Mouse (Mus musculus) megakaryocyte, adult 5-6 weeks (primary cell): Measurements from ENCODE around the gene Dmc1. TPM values are rescaled to one million over a fixed set of nuclear protein-coding genes. Genes with fewer than 3 reads are reported as not detected.

ENCODE experiments used
- ATAC-seq: 2 replicates; pipeline ENCODE4 v1.8.0; 2016; ENCODE audit warnings: mild to moderate bottlenecking, inconsistent platforms; ENCODE audit not compliant: poor library complexity, severe bottlenecking
- total RNA-seq, 2 experiments: library from RNA; stranded (forward) in 1 of 2; stranded (reverse) in 1 of 2; fragments of 153-499, 151-499 nt in 1 of 2; fragments of 221-1000, 200-1000 nt in 1 of 2; gene quantifications; 2 replicates each; pipeline versions ENCODE4 v1.2.3 to v1.2.4; 2015 to 2017

The Dmc1 gene
- total RNA-seq, 2 experiments from 2014 or later: 5.3 to 7.0 TPM

- ATAC-seq: no peak
Measured at GRCm38 (mm10) chr15:79575543-79576222, 29.2 kb downstream of the Dmc1 start.

GRCm38 (mm10) chr15:79562417-79562816 is 42.5 kb downstream of the Dmc1 start:
- ATAC-seq: no peak

DNA sequence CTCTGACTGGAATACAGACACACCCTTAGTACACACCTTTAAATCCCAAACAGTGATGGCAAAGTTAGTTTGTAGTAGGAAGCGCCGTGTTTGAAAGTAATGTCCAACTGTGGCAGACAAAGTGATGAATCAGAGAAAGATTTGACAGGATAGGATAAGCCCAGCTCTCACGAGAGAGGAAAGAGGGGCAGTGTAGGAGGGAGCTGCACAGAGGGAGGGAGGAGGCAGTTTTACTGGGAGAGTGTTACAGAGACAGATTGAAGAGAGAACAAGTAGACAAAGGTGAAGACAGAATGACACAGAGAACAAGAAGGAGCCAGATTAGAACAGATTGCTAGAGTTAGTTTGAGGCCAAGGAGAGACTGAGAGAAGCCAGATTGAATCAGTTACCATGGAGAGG is 45.3 kb downstream of the Dmc1 start:
- no peak for ATAC-seq

- no peak for ATAC-seq
Measured at GRCm38 (mm10) chr15:79552566-79552965, 52.3 kb downstream of the Dmc1 start.

DNA sequence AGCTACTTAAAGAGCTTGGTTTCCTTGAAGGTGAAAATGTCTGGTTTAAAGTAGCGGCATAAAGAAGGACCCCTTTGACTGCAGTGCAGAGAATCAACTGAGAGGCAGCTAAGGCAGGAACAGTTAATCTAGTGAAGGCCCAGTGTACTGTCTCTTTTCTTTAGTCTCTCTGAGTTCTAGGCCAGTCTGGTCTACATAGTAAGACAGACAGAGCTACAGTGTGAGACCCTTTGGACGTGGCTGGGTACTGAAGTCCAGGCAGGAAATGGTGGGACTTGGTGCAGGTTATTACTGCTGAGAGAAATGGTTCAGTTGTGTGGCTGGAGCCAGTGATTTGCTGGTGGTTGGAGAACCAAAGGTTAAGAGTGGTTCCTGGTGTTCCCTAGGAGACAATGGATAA is 56.7 kb downstream of the Dmc1 start:
- ATAC-seq: no peak

GRCm38 (mm10) chr15:79547289-79547820 is 57.6 kb downstream of the Dmc1 start:
- ATAC-seq: no peak

DNA sequence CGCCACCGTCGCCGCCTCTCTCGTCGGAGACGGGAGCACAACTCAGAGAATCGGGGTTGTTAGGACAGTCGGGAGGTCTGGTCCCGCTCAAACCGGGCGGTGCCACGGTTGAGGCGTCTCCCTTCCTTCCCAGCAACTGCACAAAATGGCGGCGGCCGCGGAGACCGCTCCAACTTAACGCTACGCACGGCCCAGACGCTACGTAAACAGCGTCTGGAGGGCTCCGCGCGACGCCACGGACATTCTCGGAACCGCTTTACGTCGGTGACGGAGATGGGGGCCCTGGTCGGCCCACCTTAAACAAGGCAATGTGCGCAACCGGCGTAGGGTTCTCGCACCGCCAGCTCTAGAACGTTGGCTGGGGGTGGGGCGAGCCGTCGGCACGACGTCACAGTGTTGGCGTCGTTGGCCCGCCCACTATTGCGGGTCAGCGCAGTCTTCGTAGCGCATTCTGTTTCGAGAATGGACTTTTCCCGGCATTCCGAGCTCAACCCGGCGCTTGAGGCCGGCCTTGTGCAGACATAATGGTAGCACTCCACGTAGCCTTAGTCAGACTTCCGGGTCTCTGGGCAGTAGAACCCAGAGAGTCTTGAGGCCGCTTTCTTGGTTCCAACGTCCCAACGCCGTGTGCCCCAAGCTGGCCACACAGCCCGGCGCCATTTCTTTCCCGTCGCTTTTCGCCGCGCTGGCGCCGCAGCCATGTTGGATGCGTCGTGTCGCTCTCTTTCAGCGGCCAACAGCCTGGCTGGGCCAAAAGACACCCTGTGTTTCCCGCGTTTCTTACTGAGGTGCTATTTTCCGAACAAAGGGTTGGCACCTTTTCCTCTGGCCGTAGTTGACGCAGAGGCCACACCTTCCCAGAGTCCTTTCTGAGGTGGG is 58.3 kb downstream of the Dmc1 start, which contains the start of gene Ddx17:
Ddx17 (minus strand) TSS at position 332 of the 879 bp plus-strand sequence.
- peak; percentile 97 for ATAC-seq

- peak; percentile 27; the same call in 1 of the 2 replicates for ATAC-seq
Measured at GRCm38 (mm10) chr15:79545921-79546399, 58.9 kb downstream of the Dmc1 start.

- ATAC-seq: no peak
Measured at GRCm38 (mm10) chr15:79545496-79545895, 59.4 kb downstream of the Dmc1 start.

DNA sequence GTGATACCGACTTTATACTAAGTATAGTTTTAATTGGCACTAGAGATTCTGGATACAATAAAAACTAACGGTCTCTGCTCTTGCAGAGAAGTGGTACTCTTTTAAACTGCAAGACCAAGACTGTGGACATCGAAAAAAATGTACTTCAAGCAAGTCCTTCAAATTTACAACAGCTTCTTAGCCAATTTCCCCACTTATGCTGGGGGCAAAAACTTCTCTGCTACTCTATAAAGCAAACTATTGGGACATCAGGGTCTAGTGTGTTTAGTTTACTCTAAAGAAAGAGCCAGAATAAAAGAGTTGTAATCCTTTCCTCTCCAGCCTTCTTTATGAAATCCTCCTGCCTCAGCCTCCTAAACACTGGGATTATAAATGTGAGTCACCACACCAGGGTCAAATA is 60.9 kb downstream of the Dmc1 start:
- ATAC-seq: no peak

- ATAC-seq: no peak
Measured at GRCm38 (mm10) chr15:79533796-79534195, 71.1 kb downstream of the Dmc1 start.

DNA sequence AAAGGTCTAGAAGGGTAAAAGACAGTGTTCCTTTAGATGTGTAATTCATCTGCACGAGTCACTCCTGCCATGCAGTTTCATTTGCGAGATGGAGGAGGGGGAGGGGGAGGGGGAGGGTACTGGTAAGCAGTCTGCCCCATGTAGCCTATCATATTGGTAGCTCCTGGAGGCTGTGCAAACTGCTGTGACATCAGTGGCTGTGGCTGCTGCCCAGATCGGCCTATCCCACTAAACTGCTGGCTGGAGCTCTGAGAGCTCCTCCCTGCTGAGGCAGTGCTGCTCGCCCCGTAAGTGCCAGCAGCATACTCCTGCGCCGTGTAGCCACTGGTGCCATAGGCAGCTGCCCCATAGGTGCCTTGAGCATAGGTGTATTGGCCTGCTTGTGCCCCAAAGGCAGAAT is 75.0 kb downstream of the Dmc1 start:
- ATAC-seq: no peak

GRCm38 (mm10) chr15:79527991-79528639 is 76.8 kb downstream of the Dmc1 start:
- ATAC-seq: no peak

GRCm38 (mm10) chr15:79527192-79527591 is 77.7 kb downstream of the Dmc1 start:
- ATAC-seq: no peak

GRCm38 (mm10) chr15:79525979-79526768 is 78.7 kb downstream of the Dmc1 start:
- no peak for ATAC-seq

GRCm38 (mm10) chr15:79525564-79525963 is 79.3 kb downstream of the Dmc1 start:
- ATAC-seq: no peak

GRCm38 (mm10) chr15:79519400-79520220 is 85.3 kb downstream of the Dmc1 start:
- ATAC-seq: no peak

DNA sequence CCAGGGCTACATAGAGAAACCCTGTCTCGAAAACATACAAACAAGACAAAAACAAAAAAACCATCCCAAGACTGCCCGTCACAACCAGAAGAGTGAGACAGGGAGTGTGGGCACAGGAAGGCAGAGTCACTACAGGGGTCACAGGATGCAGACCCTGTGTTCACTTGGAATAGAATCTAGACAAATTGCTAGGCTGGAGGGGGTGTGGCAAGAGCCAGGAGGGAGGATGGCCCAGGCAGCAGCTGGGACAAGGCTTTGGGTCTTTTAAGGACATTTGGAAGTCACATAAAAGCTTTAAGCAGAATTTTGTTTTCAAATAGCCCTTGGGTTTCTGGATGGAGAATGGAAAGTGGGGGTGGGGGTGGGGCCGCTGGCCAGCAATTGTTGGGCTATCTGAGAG is 86.3 kb downstream of the Dmc1 start:
- ATAC-seq: no peak

DNA sequence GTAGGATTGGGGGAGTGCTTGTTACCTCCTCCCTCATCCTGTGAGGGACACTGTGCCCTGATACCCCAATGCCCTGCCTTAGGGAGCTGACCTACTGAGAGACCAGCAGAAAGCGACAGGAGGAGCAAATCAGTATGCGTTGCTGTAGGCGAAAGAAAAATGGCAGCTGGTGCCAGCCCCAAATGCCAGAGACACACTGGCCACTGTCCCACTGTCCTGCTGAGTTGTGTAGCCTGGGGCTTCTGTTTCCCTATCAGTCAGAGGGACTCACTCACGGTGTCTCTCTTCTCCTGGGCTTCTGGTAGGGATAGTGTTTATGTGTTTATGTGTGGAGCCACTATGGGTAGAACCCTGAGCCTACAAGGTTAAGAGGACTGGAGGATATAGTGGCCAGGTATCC is 87.2 kb downstream of the Dmc1 start:
- ATAC-seq: no peak
